Mouse (Mus musculus) right cerebral cortex, postnatal 10 days (tissue): ENCODE measurements at regions not wholly inside any gene's neighbourhood (a gene's known extent, or its start where the extent isn't known, plus 50 kb on each side); places are given as distances from the start of the nearest gene placed in this dataset.

Experiments
- DNase-seq, 2 experiments: peaks; one replicate each; pipeline ENCODE4 v3.0.0; 2021; ENCODE audit warnings: low spot score in 2 of 2

- DNase-seq: peak in 1 of 2 experiments; percentile 32
Measured at GRCm38 (mm10) chr16:84100444-84100843, 414.5 kb upstream of the A730009L09Rik start.

- peak in 1 of 2 experiments; percentile 32 for DNase-seq
Measured at GRCm38 (mm10) chr16:84111610-84112009, 403.3 kb upstream of the A730009L09Rik start.

DNA sequence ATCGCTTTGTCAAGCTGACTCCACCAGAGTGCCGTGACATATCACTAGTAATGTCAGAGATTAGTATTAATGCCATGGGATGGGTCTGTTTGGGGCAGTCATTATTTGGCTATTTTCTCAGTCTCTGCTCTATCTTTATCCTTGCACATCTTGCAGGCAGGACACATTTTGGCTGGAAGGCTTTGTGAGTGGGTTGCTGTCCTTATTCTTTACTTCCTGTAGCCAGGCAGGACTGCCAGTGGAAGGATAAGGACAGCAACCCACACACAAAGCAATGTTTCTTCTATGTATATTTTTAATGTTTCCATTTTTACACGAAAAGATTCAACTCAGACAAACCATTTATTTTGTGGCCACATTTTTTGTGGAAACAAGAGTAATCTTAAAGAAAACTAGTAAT lies 397.4 kb upstream of the A730009L09Rik start:
- peak; percentile 23 to 58 for DNase-seq

DNA sequence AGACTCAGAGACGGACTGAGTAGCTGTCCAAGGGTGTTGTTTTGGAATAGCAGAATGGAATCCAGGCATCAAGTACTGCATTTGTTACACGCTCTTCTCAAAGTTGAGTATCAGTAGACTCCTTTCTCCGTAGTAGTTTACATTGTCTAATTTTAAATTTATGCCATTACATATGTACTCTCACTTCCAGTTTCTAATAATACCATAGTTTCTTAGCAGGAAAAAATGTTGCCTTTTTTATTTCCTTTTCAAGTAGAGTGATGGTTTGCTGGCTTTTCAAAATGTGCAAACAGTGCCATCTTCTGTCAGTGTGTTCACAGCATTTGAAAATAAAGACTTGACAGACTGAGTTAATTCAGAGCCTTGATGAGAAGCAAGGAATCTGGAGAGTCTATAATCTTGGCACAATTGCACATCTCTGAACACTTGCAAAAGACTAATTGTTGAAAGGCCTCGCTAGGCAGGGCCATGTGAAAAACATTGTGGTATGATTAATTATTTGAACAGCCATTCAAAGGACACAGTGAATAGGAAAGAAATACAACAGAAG lies 379.2 kb upstream of the A730009L09Rik start:
- DNase-seq: peak; percentile 70 to 71

- no peak for DNase-seq
Measured at GRCm38 (mm10) chr16:84151872-84152271, 363.0 kb upstream of the A730009L09Rik start.

- no peak for DNase-seq
Measured at GRCm38 (mm10) chr16:84172080-84172479, 342.8 kb upstream of the A730009L09Rik start.
